Mouse (Mus musculus) layer of hippocampus, adult 18-20 months (tissue): ENCODE measurements around the gene Smyd3. TPM values are rescaled to one million over a fixed set of nuclear protein-coding genes. Genes with fewer than 3 reads are reported as not detected.

Experiments
- total RNA-seq, 2 experiments: library from RNA; stranded (reverse); gene quantifications; 2 replicates each; pipeline ENCODE4 v1.2.3; 2021

Gene Smyd3
- total RNA-seq, 2 experiments from 2014 or later, result 22.4 TPM

Other genes with a start within 250 kb of the Smyd3 start
- gene Tfb2m, start 28.2 kb upstream of the Smyd3 start, total RNA-seq, result 10 to 100 TPM; 23.3 to 28.7 TPM
- 10 to 100 TPM; 32.4 to 33.2 TPM for gene Cnst, start 28.3 kb upstream of the Smyd3 start, total RNA-seq
- gene Sccpdh, start 150.2 kb upstream of the Smyd3 start, total RNA-seq, result 10 to 100 TPM; 57.6 to 62.7 TPM
- gene Kif28, start 227.2 kb upstream of the Smyd3 start, total RNA-seq, result under 1 TPM; 0.15 to 0.43 TPM